Mouse (Mus musculus): ENCODE data around the gene Gm9918.
A peak's percentile ranks its signal among the peaks of the same experiment; 100 is the strongest.

Gene Gm9918

DNA sequence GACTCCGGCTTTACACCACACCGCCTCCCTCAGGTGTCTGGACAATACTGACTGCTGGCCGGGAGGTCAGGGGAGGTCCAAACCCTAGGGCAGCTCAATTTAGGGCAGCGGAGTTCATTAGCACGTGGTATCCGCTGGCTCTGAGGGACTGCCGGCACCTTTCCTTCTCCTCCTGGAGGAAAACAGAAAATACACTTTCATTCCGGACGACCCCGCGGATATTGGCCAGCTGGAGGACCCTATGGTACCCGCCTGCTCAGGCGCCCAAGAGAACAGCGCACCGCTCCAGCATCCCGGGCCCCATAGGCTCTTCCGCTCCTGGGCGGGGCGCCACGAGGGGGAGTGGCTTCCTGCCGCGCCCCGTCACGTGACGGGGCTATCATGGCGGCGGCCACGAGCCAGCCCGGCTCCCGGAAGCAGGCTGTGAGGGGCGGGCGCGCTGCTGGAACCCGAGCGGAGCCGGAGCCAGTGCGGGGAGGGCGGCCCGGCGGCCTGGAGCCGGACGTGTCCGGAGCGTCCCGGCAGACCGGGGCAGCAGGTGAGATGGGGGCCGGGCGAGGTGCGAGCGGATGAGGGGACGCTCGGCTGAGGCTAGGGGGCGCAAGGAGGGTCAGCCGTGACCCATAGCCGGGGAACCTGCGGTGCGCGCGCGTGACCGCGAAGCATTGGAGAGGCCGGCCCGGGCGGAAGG, 8.9 kb downstream of the Gm9918 start, which contains the start of gene Mfsd5:
Gene Mfsd5, plus strand, starts transcription at position 363 of the 691 bp plus-strand sequence.
- peak; percentile 96 for DNase-seq (ENCODE audit: low spot score)

DNA sequence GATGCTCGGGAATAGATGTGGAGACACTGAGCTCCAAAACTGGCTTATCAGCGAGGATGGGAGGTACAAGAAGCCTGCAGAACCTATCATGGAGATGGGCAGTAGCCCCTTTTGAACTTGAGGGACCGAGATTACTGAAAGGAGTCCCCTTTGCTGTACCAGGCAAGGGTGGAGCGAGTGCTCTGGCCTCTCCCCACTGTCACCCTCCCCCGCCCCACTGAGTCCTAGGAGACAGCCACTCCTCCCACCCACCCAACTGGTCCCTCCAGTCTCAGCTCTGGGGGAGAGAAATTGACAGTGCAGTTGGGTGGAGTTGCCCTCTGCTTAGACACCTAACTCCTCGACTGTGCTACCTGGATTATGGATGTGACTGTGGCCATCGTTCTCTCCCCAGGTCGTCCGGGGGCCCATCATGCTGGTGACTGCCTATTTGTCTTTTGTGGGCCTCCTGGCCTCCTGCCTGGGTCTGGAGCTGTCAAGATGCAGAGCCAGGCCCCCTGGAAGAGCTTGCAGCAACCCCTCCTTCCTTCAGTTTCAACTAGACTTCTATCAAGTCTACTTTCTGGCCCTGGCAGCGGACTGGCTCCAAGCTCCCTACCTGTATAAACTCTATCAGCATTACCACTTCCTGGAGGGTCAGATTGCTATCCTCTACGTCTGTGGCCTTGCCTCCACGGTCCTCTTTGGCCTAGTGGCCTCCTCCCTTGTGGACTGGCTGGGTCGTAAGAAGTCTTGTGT, 9.6 kb downstream of the Gm9918 start:
- no peak for DNase-seq (ENCODE audit: low spot score)

DNA sequence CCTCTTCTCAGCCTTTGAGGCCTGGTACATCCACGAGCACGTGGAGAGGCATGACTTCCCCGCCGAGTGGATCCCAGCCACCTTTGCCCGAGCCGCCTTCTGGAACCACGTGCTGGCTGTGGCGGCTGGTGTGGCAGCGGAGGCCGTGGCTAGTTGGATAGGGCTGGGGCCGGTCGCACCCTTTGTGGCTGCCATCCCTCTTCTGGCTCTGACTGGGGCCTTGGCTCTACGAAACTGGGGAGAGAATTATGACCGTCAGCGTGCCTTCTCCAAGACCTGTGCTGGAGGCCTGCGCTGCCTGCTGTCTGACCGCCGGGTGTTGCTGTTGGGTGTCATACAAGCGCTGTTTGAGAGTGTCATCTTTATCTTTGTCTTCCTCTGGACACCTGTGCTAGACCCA, 10.3 kb downstream of the Gm9918 start:
- DNase-seq (ENCODE audit: low spot score): no peak

DNA sequence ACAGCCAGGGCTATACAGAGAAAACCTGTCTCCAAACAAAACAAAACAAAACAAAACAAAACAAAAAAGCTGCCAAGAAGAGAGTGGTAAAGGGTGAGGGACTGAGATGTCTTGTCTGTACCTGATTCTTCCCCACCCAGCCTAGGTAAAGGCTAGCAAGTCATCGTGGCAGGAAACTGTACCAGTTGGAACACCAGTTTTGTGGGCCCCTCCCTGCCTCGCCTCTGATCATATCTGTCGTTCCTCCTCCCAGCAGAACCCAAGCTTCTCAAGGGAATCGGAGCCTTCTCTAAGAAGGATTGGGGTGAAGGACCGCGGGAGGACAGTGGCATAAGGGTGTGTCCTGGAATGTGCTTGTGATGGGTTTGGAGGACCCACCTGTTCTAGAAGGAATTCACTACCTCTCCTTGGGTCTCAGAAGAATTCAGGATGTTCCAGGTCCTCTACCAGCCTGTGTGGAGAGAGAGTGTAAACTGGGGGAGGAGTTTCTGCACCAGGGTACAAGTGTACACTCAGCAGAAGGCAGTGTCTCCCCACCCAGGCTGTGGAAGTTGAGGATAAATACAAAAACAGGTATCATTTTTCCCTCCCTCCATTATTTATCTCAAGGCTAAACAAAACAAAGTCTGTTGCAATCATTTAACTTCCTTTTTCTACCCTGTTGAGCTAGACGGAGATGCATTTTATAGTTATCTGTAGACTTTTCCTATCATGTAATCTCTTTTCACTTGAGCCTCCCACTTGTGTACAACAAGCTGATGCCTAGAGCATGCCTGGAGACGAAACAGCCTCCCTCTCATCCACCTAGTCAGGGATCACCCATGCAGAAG, 12.3 kb downstream of the Gm9918 start:
- DNase-seq (ENCODE audit: low spot score): no peak

DNA sequence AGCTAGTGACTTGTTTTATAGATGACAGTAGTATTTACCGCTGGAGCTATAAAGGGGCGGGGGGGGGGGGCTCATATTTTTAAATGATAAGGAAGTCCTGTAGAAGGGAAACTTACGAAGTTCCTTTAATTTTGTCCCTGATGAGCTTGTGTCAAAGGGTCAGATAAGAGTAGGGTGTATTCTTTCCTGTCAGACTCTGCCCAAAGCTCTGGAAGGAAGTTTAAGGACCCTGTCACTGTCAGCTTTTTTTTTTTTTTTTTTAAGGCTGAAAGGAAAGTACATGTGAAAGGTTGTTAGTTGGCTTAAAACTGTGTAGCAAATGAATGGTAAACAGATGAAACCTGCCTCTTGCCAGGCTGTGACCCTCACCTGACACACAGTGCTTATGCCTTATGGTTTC, 13.3 kb downstream of the Gm9918 start:
- no peak for DNase-seq (ENCODE audit: low spot score)

DNA sequence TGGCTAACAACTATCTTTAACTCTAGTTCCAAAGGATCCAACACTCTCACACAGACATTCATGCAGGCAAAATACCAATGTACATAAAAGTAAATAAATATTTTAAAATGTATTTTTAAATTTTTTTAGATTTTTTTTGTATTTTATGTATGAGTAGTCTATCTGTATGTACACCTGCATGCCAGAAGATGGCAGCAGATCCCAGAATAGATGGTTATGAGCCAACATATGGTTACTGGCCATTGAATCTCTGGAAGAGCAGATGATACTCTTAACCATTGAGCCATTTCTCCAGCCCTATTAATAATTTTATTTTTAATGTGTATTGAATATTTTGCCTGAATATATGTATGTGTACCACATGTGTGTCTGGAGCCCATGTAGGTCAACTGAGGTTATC, 17.0 kb downstream of the Gm9918 start:
- DNase-seq (ENCODE audit: low spot score): no peak

DNA sequence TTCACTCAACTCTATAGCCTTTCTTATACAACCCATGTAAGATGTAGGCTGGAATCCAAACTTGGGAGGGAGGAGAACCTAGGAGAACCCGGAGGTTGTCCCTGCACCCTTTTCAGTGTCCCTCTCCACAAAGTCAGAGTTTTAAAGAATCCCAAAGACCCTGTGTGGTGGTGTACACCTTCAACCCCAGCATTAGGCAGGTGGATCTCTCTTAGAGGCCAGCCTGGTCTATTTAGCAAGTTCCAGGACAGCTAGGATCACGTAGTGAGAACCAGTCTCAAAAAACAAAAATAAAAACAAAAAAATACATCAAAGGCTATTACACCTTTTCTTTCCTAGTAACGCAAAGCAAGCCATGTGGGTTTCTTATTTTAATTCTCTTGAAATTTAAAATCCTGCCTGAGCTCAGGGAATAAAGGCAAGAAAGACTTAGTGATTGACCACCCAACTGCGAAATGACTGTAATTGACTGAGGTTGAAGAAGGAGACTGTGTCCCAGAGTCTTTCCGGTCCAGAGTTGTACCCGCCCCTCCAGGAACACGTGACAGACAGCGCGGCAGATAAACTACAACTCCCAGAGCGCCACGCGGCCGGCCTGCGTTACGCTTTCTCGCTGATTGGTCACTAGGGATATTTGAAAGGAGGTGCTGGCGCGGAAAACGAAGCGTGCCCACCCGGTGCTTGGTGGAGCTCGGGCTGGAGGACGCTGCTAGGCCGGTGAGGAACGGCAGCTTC, 25.4 kb downstream of the Gm9918 start, which contains the start of gene Espl1:
Gene Espl1, plus strand, starts transcription at position 634 of the 735 bp plus-strand sequence.
- DNase-seq (ENCODE audit: low spot score): peak; percentile 96

DNA sequence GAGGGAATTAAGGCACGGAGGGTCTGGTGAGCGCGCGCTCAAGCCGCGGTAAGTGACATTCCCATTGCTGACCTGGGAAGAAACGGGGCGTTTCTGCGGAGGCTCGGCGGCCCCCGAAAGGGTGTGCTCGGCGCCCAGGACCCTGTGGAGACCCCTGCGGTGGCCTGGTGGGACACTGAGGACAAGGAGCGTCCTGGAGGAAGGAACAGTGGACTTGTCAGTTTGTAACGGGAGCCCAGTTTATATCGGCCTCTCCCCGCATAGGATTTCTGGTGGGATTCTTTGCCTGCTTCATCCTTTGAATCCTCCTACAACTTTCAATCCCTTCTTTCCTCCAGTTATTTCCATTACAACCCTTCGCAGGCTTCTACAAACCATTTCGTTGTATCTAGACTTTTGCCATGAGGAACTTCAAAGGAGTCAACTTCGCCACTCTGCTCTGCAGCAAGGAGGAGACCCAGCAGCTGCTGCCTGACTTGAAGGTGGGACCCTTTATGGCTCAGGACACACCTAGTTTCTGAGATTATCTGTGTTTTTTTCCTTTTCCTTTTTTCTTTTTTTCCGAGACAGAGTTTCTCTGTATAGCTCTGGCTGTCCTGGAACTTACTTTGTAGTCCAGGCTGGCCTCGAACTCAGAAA, 26.1 kb downstream of the Gm9918 start:
- no peak for DNase-seq (ENCODE audit: low spot score)

DNA sequence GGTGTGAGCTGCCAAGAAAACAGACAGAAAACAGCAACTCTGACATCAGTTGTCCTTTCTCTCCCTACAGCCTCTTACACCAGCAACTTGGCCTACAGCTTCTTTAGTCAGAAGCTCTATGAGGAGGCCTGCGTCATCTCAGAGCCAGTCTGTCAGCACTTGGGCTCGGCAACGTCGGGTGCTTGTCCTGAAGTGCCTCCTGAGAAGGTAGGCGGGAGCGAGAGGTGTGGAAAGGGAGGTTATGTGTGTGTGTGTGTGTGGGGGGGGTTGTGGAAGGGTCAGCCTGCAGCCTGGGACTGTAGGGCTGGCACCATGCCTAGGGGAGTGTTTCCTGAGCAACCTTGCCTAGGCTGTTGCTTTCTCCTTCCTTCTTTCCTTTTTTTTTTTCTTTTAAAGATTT, 32.2 kb downstream of the Gm9918 start:
- no peak for DNase-seq (ENCODE audit: low spot score)

DNA sequence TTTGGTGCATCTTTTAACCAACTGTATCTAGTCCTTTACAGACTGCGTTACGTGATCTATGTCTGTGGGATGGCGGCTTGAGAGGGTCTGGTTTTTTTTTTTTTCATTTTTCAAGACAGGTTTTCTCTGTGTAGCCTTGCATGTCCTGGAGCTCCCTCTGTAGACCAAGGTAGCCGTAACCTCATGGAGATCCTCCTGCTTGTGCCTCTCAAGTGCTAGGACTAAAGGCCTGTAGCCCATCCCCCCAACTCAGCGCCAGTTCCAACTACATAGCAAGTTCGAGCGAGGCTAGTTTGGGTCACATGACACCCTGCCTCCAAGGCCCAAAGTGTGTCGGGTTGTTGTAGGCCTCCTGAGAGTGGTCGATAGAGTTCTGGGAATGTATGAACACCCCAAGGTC, 38.4 kb downstream of the Gm9918 start:
- DNase-seq (ENCODE audit: low spot score): no peak

DNA sequence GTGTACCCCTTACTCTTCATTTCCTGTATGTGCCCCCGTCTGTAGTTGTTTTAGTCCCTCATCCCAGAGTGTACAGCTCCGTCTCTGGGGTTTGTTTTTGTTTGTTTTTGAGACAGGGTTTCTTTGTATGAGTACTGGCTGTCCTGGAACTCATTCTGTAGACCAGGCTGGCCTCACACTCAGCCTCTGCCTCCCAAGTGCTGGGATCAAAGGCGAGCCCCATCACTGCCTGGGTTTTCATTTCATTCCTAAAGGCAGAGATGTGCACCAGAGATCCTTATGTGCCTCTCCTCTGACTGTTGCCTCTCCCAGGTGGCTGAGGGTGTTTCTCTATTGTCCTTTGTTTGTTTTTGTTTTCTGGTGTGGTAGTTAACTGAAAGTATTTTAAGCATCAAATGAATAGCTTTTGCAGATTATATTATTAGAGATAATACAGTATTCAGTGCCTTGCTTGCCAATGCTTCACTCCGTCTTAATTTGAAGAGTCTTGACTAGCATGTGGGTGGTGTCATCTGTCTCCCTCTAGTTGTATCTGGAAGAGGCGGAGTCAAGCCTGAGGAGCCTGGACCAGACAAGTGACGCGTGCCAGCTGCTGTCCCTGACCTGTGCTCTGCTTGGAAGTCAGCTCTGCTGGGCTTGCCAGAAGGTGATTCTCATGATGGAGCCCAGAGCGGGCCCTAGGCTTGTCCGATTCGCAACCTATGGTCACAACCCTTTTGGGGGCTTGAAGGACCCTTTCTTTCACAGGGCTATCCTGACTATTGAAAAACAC, 39.9 kb downstream of the Gm9918 start:
- peak; percentile 80 for DNase-seq (ENCODE audit: low spot score)

DNA sequence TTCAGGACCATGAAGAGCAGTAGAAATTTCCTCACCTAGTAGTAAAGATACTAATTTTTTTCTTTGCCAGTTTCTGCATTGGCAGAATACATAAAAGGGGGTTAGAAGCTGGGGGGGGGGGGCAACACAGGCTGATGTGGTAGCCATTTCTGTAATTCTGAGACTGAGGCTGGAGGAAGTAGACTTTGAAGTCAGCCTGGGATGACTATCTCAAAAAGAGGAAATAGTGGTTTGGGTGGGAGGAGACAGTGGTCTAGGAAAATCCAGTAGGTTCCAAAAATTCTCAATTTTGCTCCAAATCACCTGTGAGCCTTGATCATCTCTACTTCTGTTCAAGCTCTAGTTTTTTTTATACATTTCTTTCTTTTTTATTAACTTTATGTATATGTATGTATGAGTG, 41.1 kb downstream of the Gm9918 start:
- no peak for DNase-seq (ENCODE audit: low spot score)

DNA sequence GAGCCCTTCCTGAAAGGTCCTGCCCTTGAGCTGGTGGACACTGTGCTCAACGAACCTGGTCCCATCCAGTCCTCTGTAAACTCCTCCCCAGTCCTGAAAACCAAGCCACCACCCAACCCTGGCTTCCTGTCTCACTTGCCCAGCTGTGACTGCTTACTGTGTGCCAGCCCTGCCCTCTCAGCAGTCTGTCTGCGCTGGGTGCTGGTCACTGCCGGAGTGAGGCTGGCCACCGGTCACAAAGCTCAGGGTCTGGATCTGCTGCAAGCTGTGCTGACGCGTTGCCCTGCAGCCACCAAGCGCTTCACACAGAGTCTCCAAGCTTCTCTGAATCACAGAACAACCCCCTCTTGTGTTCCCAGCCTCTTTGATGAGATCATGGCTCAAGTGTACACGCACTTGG, 44.9 kb downstream of the Gm9918 start:
- DNase-seq (ENCODE audit: low spot score): no peak

DNA sequence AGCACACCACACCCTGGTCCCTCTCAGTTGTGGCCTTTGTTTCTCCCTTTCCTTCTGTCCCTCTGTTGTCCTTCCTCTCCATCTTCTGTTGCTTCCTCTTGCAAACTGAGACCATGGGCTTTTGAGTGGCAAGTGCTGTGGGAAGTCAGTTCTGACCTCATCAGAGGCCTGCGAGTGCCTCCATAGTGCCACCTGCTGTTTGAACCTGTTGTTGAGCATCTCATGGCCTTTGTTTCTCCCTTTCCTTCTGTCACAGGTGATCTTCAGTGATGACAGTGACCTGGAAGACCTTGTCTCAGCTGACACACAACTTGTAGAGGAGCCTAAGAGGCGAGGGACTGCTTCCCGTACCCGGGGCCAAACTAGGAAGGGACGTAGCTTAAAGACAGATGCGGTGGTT, 45.9 kb downstream of the Gm9918 start:
- DNase-seq (ENCODE audit: low spot score): peak; percentile 71
